Mouse (Mus musculus): Measurements from ENCODE around the gene Hells.

DNA sequence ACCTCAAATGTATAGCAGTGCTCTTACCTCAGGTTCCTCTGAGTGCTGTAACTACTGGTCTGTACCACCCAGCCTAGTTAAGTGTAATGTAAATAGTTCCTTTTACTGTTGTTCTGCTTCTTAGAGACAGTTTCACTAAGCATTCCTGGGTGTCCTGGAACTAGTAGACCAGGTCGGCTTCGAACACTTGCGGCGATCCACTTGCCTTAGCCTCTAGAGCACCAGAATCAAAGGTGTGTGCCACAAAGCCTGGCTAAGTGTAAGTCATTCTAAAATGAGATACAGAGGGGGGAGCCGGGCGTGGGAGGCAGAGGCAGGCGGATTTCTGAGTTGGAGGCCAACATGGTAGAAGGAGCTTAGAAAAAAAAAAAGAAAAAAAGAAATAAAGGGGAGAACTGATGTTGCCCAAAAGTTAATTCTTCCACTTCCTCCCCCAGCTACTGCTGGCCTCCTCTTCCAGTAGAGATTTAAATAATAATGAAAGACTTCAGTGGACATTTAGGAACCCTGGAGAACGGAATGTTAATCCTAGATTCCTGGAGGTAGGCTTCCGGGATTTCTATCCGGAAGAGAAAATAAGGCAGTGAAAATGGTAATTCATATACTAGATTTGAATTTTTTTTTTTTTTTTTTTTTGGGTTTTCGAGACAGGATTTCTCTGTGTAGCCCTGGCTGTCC is 2.1 kb upstream of the Hells start:
- TF ChIP-seq POLR2A (IDR thresholded peaks at IDR 0.05; ENCODE audit: borderline replicate concordance, insufficient read depth, low read length), result no peak
- TF ChIP-seq CTCF (IDR thresholded peaks at IDR 0.05; ENCODE audit: borderline replicate concordance, insufficient read depth, low read depth, low read length), result no peak

Measured in cerebellum, adult 2 months (tissue).